In the genomic region with DNA sequence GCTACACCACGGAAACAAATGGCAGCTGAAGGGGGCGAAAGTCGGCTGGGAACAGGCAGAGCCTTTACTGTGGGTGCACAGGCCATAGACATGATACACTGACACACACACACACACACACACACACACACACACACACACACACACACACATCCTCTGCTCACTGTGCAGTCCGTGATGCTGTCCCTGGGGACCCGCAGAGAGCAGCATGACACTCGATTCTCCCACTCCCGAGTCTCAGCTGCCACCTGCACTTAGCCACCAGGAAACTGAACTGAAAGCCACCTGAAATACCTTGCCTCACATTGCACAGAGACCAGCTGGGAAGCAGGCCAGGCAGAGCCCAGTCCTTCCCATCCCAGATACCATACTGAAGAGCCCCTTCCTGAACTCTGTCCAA, we compare ENCODE assay signal across 19 mouse cellular contexts. TPM values are rescaled to one million over a fixed set of nuclear protein-coding genes. Genes with fewer than 3 reads are reported as not detected.
A peak's percentile ranks its signal among the peaks of the same experiment; 100 is the strongest.
DNase-seq lines count a peak whose midpoint lies in the region; ATAC-seq and TF ChIP-seq lines count a peak whose summit lies in the region.
"Had no signal": no experiment of that assay in that cellular context is flagged by ENCODE, and none has a peak within 500 bp of the region (broad histone marks: within the 10 kb centered on the region; RNA-seq: fewer than 3 reads in every experiment).

No protein-coding gene starts in this region.

- no peaks in the 10 kb centered on the region for H3K9me3 ChIP-seq in midbrain, embryonic 10.5 days (replicated peaks)
- H3K9me3 ChIP-seq in midbrain, embryonic 11.5 days (ENCODE audit: control insufficient read depth, low read length): no peaks in the 10 kb centered on the region
- H3K9me3 ChIP-seq: embryonic facial prominence, embryonic 12.5 days; limb, embryonic 10.5 days; liver, embryonic 12.5 days; lung, embryonic 15.5 days had no signal

- ATAC-seq in midbrain, embryonic 11.5 days (ENCODE audit: low FRiP score): no peak
- ATAC-seq: inflammation-experienced regulatory T-cells, adult 6 months; liver, embryonic 12.5 days; Patski had no signal

- no peak overlapping the region for H3K4me2 ChIP-seq in midbrain, embryonic 11.5 days
- H3K4me2 ChIP-seq: embryonic facial prominence, embryonic 12.5 days; liver, embryonic 12.5 days; lung, embryonic 15.5 days had no signal

- WGBS in midbrain, embryonic 10.5 days: 77% methylated on average over 7 of the region's 7 CpGs
- WGBS in midbrain, embryonic 11.5 days: 72% methylated on average over 7 of the region's 7 CpGs
- WGBS in thymus, adult 2 months: 15% methylated on average over 7 of the region's 7 CpGs
- WGBS in kidney, adult 2 months: 80% methylated on average over 7 of the region's 7 CpGs

- peak; percentile 33 for DNase-seq in cerebellum, adult 11-12 months
- no peak for DNase-seq in cerebellum, adult 9-10 months
- no peak for DNase-seq in midbrain, embryonic 10.5 days (ENCODE audit: low spot score)
- DNase-seq in midbrain, embryonic 11.5 days (ENCODE audit: low spot score, missing footprints): no peak
- DNase-seq in thymus, adult 2 months: peak; percentile 38
- DNase-seq in thymus, postnatal 4 days: no peak
- no peak for DNase-seq in layer of hippocampus, postnatal 10 days (ENCODE audit: low spot score in 2 of 2)
- DNase-seq in kidney, adult 2 months: no peak
- DNase-seq: adrenal gland, postnatal 36 days; gastrocnemius, adult 2 months; heart, adult 18-20 months; right cerebral cortex, postnatal 14 days had no signal

- H3K4me1 ChIP-seq in midbrain, embryonic 10.5 days: peaks cover 62% of the 10 kb centered on the region
- H3K4me1 ChIP-seq in midbrain, embryonic 11.5 days (ENCODE audit: control insufficient read depth, insufficient read depth, low read length): peaks cover 25% of the 10 kb centered on the region
- peaks cover 81% of the 10 kb centered on the region for H3K4me1 ChIP-seq in thymus, adult 2 months (replicated peaks; ENCODE audit: control insufficient read depth, insufficient read depth, low read length)
- no peaks in the 10 kb centered on the region for H3K4me1 ChIP-seq in kidney, adult 2 months (ENCODE audit: control insufficient read depth, insufficient read depth, low read length)

- no peak for TF ChIP-seq POLR2A in thymus, adult 2 months (IDR thresholded peaks at IDR 0.05; ENCODE audit: control insufficient read depth, extremely low read depth, insufficient read depth, low read length, poor library complexity)
- no peak for TF ChIP-seq POLR2A in kidney, adult 2 months (IDR thresholded peaks at IDR 0.05; ENCODE audit: low read depth, low read length)

- no peak overlapping the region for H3K4me3 ChIP-seq in midbrain, embryonic 10.5 days
- H3K4me3 ChIP-seq in midbrain, embryonic 11.5 days (ENCODE audit: low read depth, low read length): no peak overlapping the region
- H3K4me3 ChIP-seq in thymus, adult 2 months (ENCODE audit: control insufficient read depth, insufficient read depth, low read length): no peak overlapping the region
- H3K4me3 ChIP-seq in kidney, adult 2 months (ENCODE audit: insufficient read depth, low read depth, low read length): no peak overlapping the region
- H3K4me3 ChIP-seq: embryonic facial prominence, embryonic 12.5 days; gastrocnemius, adult 2 months; limb, embryonic 10.5 days; liver, embryonic 12.5 days; lung, embryonic 15.5 days; myocyte had no signal

- no peaks in the 10 kb centered on the region for H3K27me3 ChIP-seq in midbrain, embryonic 10.5 days (ENCODE audit: low read depth, poor library complexity, severe bottlenecking)
- no peaks in the 10 kb centered on the region for H3K27me3 ChIP-seq in midbrain, embryonic 11.5 days (ENCODE audit: control insufficient read depth, insufficient read depth, low read length)
- no peaks in the 10 kb centered on the region for H3K27me3 ChIP-seq in thymus, adult 2 months (ENCODE audit: control insufficient read depth, insufficient read depth, low read length)
- no peaks in the 10 kb centered on the region for H3K27me3 ChIP-seq in kidney, adult 2 months (replicated peaks; ENCODE audit: control insufficient read depth, insufficient read depth, low read length)
- H3K27me3 ChIP-seq: embryonic facial prominence, embryonic 12.5 days; liver, embryonic 12.5 days; lung, embryonic 15.5 days; Patski had no signal

- no peak for TF ChIP-seq CTCF in thymus, adult 2 months (IDR thresholded peaks at IDR 0.05; ENCODE audit: borderline replicate concordance, control insufficient read depth, extremely low read depth, insufficient read depth, low read length, poor library complexity)
- TF ChIP-seq CTCF in kidney, adult 2 months (conservative IDR thresholded peaks at IDR 0.05; ENCODE audit: insufficient read depth, insufficient read length, low read depth, low read length): no peak

- H3K27ac ChIP-seq in midbrain, embryonic 10.5 days (replicated peaks): peak overlapping the region; percentile 68; the same call in 1 of the 2 replicates
- no peak overlapping the region for H3K27ac ChIP-seq in midbrain, embryonic 11.5 days (ENCODE audit: low read depth, low read length)
- peak overlapping the region; percentile 4; the same call in 1 of the 2 replicates for H3K27ac ChIP-seq in thymus, adult 2 months (ENCODE audit: control insufficient read depth, insufficient read depth, low read length)
- H3K27ac ChIP-seq in kidney, adult 2 months (ENCODE audit: insufficient read depth, low read depth, low read length): no peak overlapping the region
- H3K27ac ChIP-seq: embryonic facial prominence, embryonic 12.5 days; gastrocnemius, adult 2 months; limb, embryonic 10.5 days; liver, embryonic 12.5 days; lung, embryonic 15.5 days had no signal

- peaks cover 31% of the 10 kb centered on the region for H3K36me3 ChIP-seq in midbrain, embryonic 10.5 days
- H3K36me3 ChIP-seq in midbrain, embryonic 11.5 days (ENCODE audit: control insufficient read depth, insufficient read depth, low read length): no peaks in the 10 kb centered on the region
- no peaks in the 10 kb centered on the region for H3K36me3 ChIP-seq in thymus, adult 2 months (ENCODE audit: control insufficient read depth, insufficient read depth, low read length)
- H3K36me3 ChIP-seq in kidney, adult 2 months (ENCODE audit: control insufficient read depth, insufficient read depth, low read length): no peaks in the 10 kb centered on the region

- H3K9ac ChIP-seq in midbrain, embryonic 11.5 days (ENCODE audit: low read length): no peak overlapping the region
- H3K9ac ChIP-seq: embryonic facial prominence, embryonic 12.5 days; liver, embryonic 12.5 days; lung, embryonic 15.5 days had no signal

RNA-seq across cellular contexts. Expression of a gene that starts 57.8 kb away (rescaled TPM):
- 0.82 and 0.90 TPM in 2 replicates for polyA plus RNA-seq in midbrain, embryonic 10.5 days (2016; fragmentation: Nextera tagmentation; extraction: Ambion mirVana)
- 0.69 and 1.2 TPM in 2 replicates for polyA plus RNA-seq in midbrain, embryonic 11.5 days (2014; fragmentation: Nextera tagmentation; extraction: Ambion mirVana)
- 48.4 and 50.5 TPM in 2 replicates for polyA plus RNA-seq in thymus, adult 2 months (2012; rRNA removed)
- 10 to 100 TPM; 41.3 to 42.2 TPM for total RNA-seq in layer of hippocampus, postnatal 10 days (2021)
- polyA plus RNA-seq in kidney, adult 2 months (2012; rRNA removed): 33.3 and 38.1 TPM in 2 replicates

Comparison
In these comparisons a context has a peak if more than half of its experiments do, and no peak if none do; other contexts are left out.
1. DNase-seq: peak in cerebellum, adult 11-12 months (single experiment) and thymus, adult 2 months (single experiment); none in cerebellum, adult 9-10 months (single experiment), midbrain, embryonic 10.5 days (single experiment), midbrain, embryonic 11.5 days (single experiment), thymus, postnatal 4 days (single experiment), layer of hippocampus, postnatal 10 days (0 of 2) and kidney, adult 2 months (single experiment).
2. H3K27ac ChIP-seq: peak in midbrain, embryonic 10.5 days (single experiment) and thymus, adult 2 months (single experiment); none in midbrain, embryonic 11.5 days (single experiment) and kidney, adult 2 months (single experiment).
3. RNA of a gene that starts 57.8 kb away (polyA plus RNA-seq): 48.4 to 50.5 TPM in thymus, adult 2 months and 33.3 to 38.1 TPM in kidney, adult 2 months; 0.69 to 1.2 TPM in midbrain, embryonic 11.5 days and 0.82 to 0.90 TPM in midbrain, embryonic 10.5 days; every median in the first group is over 10 times any median in the second.